Mouse (Mus musculus) frontal cortex, adult 2 months (tissue): Measurements from ENCODE around the gene Kcnmb1. TPM values are rescaled to one million over a fixed set of nuclear protein-coding genes. Genes with fewer than 3 reads are reported as not detected.

Source experiments
- DNase-seq, 2 experiments: peaks; one replicate each; pipeline ENCODE4 v3.0.0; 2022; ENCODE audit warnings: low spot score in 1 of 2; ENCODE audit errors: extremely low spot score in 1 of 2
- polyA plus RNA-seq: library from polyadenylated mRNA; depleted of rRNA; stranded (reverse); fragments of >200 nt; gene quantifications from 2 replicates; pipeline ENCODE4 v1.2.3, GENCODE M21; 2012; rRNA removed

The Kcnmb1 gene
- polyA plus RNA-seq = 0.29 and 0.58 TPM in 2 replicates

DNA sequence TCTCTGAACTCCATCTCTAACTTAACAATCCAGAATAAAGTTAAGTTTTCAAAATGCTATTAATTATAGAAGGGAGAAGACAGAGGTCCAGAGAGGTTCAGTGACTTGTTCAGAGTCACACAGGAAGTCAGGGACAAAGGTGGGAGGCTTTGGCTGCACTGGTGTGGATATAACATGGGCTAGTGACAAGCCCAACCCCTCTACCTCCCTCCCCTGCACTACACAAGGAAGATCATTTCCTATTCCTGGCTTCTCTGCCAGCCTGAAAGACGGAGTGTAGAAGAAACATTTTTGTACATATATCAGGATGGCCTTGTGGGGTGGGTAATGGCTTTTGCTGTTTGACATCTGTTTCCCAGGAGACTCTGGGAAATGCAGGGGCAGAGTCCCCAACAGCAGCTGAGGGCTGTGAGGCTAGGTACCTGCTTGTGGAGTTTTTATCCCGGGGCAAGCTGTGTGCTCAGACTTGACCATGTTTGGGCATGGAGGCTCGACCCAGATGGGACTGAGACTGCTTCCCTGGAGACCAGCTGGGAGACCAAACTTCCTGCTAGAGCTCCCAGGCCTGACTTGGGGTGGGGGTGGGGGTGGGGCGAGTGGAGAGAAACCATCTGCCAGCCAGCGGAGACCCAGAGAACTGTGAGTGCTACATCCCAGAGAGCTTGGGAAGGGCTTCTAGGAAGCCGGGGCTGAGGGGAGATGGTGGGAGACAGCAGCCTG, at the start of gene Kcnmb1:
Gene Kcnmb1 (plus strand): TSS at position 326 of the 720 bp plus-strand sequence.
- DNase-seq = no peak

DNA sequence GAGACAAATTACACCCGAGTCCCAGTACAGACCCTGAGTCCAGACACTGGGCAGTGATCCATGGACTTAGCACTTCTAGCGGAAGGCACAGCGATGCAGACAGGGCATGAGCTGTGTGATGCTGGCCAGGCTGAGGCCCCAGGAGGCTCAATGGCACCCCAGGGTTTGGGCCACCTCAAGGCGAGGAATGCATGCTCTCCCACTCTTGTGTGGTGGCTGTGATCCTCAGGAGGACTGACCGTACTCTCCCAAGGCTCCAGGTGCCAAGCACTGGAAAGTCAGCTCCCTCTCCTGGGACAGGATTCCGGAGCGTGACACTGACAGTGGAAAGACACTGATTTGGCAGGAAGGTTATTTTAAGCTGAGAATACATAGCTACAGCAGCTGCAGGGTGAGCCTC, 49.8 kb upstream of the Kcnmb1 start:
- no peak for DNase-seq

GRCm38 (mm10) chr11:33914216-33914615, 48.6 kb upstream of the Kcnmb1 start:
- no peak for DNase-seq

DNA sequence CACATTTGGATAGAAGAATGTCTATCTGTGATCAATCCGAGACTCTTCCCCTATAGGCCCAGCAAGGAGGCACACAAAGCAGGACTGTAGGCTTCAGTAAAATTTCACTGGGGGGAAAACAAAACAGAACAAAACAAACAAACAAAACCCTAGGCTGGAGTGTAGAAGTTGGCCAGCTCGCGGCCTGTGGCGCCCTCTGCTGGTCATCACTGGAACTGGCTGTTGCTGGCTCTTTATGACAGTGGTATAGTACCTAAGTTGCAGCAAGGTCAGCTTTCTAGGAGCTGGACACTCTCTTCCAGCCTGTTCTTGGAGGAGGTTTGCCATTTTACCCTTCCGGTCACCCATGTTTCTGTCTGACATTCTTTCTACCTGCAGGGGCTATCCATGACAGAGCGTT, 45.2 kb upstream of the Kcnmb1 start:
- peak; percentile 31 to 86 for DNase-seq

- DNase-seq = no peak
Observed at GRCm38 (mm10) chr11:33918424-33918823, 44.4 kb upstream of the Kcnmb1 start.

DNA sequence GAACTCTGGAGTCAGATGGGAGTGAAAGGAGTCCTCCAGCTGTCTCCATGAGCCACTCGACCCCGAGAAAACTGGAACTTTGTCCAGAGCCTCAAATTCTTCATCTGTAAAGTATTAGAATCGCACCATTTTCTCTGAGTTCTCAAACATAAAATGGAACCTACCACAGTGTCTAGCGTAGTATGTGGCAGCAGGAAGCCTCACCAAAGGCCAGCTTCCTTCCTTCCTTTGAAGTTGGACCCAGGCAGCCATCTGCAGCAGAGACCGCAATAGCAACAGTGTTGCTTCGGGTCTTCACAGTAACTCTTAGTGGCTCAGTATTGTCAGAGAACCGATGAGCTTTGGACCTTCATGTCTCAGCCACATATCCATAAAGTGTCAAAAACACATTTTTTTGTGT, 43.0 kb upstream of the Kcnmb1 start:
- DNase-seq = no peak

DNA sequence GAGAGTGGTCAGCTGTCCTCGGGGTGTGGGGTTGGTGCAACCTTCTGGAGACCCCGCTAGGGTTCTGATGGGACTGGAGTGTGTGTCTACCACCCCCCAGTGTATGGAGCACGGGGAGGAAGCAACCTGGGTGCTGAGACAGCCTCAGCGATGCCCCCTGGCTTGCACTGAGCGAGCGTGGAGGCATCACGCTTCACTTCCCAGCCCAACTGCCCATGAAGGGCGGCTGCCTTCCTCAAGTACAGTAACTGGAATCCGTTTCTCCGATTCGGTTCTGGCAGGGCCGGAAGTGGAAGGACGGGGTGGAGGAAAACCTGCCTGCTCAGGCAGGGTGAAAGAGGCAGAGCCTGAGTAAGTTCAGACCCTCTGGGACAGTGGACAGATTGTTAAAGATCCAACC, 41.4 kb upstream of the Kcnmb1 start:
- no peak for DNase-seq

DNA sequence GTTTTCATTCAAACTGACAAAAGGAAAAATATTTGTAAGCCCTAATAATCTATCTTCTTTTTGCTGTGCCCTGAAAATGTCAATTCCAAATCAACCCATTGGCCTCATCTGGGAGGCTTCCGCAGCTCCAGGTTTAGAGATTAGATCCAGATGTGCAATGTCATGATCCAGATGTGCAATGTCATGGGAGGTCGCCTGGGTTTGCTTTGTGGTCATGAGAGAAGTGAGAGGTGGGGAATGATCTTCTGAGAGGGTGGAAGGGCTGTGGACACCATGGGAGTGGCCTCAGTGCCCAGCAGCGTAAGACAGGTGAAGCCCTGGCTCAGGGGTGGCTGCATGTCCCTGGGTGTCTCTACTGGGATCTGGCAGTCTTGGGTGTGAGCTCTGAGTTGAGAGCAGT, 39.8 kb upstream of the Kcnmb1 start:
- no peak for DNase-seq

DNA sequence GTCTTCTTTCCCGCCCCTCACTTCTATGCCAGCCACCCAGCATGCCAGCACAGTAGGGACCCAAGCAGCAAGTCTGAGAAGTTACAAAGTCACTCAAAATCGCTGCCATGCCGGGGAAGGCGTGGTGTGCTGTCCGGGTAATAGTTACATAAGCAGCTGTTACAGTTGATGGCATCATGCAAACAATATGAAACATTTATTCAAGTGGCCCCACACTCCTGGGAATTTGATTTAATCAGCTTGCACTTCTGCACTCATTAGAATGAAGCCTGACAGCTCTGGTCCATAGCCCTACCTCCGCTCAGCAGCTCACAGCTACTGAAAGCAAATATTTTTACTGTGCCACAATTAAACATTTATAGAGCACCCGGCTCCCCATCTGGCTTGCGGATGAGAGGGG, 37.0 kb upstream of the Kcnmb1 start:
- no peak for DNase-seq

DNA sequence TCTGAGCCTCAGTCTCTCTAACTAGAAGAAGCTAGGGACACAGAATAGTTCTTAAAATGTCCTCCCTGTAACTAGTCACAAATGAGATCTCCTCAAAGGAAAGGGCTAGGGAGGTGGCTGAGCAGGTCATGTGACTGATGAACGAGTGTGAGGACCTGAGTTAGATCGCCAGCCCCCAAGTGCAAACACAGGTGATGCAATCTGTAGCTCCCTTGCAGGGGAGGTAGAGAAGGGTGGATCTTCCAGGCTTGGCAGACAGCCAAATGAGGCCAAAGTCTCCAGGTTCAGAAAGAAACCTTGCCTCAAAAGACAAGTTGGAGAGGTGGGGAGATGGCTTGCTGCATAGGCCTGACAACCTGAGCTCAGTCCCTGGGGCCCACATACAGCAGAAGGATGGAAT, 36.3 kb upstream of the Kcnmb1 start:
- no peak for DNase-seq

DNA sequence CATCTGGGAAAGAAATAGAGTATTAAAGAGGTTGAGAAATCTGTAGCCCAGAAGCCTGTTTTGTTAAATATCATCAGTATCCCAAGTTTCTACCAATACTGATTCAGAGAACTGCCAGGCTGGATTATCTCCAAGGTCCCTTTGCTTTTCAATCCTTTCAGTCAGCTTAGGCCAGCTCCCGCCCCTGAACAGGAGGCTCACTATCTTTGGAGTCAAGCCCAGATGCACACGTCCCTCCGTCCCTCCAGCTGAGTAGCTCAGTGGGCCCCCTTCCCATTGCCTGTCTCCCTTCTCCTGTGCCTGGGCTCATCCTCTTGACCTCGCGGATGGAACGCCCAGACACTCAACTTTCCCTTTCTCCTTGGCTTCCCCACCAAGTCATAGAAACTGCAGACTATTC, 35.5 kb upstream of the Kcnmb1 start:
- no peak for DNase-seq

GRCm38 (mm10) chr11:33927836-33928235, 35.0 kb upstream of the Kcnmb1 start:
- DNase-seq = no peak

DNA sequence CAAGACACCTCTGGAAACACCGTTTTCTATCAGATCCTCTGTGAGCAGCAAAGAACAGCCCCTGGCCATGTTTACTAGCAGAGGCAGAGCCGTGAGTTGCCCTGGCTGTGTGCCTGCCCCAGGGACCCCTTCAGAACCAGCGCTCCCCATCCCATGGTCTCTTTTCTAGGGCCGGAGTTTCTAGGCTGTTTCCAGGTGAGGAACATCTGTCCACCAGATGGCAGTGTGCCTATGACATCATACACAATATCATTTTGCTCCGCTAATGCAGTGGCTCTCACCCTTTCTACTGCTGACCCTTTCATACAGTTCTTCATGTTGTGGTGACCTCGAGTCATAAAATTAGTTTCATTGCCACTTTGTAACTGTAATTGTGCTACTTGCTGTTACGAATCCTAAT, 34.2 kb upstream of the Kcnmb1 start:
- peak in 1 of 2 experiments; percentile 40 for DNase-seq

GRCm38 (mm10) chr11:33929412-33929811, 33.4 kb upstream of the Kcnmb1 start:
- DNase-seq = peak in 1 of 2 experiments; percentile 54

DNA sequence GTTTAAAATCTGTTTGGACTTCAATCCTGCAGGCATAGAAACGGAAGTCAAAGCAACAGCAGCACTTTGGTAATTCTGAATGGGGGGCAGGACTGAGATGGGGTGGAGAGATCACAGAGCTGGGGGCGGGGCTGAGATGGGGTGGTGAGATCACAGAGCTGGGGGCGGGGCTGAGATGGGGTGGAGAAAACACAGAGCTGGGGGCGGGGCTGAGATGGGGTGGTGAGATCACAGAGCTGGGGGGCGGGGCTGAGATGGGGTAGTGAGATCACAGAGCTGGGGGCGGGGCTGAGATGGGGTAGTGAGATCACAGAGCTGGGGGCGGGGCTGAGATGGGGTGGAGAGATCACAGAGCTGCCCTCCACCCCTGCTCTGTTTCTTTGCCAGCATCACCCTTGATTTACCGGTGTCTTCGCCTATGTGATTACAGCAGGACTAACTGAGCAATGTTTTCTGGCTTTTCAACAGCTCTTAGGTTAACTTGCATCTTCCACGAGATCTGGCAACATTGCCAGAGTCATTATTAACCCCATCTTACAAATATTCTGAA, 30.9 kb upstream of the Kcnmb1 start:
- DNase-seq = no peak

DNA sequence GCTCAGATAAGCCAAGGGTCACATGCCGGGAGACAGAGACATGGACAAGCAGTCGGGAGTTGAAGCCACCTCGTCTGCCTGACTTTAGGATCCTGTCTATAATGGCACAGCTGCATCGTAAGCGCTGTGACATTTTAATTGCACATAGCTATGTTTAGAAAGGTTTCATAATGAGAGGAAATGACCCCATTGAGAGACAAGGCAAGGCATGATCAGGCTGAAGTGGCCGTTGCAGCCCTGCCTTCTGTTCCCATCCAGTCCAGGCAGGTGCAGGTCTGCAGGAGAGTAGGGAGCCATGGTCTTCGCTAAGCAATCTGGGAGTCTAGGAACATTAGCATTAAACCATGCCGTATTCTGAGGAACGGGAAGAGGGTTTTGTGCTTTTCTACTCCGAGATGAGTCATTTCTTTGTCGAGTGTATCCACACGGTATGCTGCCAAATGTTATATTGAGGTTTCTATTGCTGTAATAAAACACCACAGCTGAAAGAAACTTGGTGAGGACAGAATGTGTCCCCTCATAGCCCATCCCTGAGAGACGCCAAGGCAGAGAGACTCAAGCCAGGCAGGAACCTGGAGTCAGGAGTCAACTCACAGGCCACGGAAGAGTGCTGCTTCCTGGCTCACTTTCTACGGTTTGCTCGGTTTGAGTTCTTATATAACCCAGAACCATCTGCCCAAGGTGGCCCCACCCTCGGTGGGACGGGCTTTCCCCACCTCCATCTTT, 30.3 kb upstream of the Kcnmb1 start:
- peak in 1 of 2 experiments; percentile 45 for DNase-seq

DNA sequence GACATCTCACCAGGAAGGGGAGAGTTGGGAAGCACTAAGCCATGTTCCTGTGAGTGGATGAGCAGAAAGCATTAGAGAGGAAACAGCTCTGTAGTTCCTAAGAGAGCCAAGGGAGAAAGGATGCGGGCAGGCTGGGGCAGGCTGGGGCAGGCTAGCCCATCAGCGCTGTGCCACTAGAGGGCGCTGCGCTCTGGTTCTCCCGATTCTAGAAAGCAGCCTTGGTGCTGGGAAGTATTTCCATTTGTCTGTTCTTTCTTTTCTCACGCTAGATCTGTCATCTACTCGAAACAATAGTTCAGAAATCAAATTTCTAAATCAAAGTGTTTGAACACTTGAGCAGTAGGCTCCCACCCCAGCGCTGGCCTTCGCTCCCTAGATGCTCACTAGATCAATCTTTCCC, 28.5 kb upstream of the Kcnmb1 start:
- DNase-seq = no peak

GRCm38 (mm10) chr11:33937641-33938040, 25.2 kb upstream of the Kcnmb1 start:
- DNase-seq = no peak

- peak in 1 of 2 experiments; percentile 48 for DNase-seq
Observed at GRCm38 (mm10) chr11:33938561-33939274, 24.1 kb upstream of the Kcnmb1 start.

DNA sequence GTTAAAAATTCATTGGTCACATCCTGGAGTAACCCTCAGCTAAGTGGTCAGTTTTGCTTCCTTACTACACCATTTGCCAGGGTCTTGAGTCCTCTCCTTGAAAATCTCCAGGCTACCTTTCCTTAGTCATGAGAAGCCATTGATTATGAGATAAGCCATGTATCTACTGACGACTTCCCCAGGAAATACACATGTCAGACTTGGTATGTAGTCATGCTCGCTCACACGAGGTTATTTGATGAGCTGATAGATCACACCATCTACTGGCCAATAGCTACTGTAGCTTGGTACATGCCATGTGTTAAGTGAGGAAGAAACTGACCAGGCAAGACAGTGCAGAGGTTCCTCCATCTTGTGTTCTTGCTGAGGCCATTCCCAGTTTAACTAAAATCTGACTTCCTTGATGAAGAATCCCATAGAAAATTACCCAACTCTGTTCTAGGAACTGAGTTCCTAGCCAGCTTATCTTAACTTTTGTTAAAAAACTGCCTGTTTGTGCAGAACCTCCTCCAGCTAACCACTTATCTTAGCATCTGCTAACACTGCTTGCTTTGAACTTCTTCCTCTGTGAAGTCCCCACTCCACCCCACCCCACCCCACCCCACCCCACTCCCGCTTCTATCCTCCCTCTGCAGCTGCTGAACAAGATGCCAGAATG, 23.2 kb upstream of the Kcnmb1 start:
- DNase-seq = no peak

DNA sequence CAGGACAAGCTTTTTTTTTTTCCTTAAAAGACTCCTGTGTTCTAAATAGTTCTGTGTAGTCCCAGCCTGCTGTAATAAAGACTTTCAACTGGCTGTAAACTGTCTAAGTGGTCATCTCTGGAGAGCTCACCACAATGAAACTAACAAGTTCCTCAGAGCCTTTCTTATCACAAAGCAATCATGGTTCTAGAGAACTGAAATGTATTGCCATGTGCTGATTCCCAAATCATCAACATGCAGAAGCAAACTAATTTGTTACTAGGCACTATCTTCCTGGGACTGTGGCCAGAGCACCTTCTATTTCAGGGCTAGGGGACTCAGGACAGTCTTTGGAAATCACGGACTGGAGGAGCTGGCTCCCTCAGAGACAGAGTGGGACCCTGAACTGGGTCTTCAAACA, 19.2 kb upstream of the Kcnmb1 start:
- no peak for DNase-seq
